Mouse (Mus musculus): ENCODE results near the gene AC170998.1.

DNA sequence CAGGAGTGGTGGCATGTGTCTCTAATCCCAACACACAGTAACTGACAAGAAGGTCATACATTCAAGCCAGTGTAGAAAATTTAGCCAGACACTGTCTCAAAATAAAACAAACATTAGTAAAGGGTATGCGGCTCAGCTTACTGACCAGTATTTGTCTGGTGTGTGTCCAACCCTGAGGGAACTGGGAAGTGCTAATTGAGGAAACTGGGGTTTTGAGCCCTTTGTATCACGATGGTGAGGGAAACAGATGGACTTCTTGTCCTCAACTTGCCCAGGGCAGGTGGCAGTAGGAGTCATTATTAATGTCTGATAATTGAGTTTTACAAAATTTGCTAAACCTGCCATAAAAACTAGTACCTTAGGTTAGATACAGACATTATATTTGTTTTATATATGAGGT, 16.9 kb upstream of the AC170998.1 start:
- no peak for TF ChIP-seq CTCF (IDR thresholded peaks at IDR 0.05; ENCODE audit: low read depth)
- no peak for TF ChIP-seq EP300 (IDR thresholded peaks at IDR 0.05; ENCODE audit: low read depth)
